Mouse (Mus musculus): ENCODE measurements around the gene Olfr288. TPM values are rescaled to one million over a fixed set of nuclear protein-coding genes. Genes with fewer than 3 reads are reported as not detected.

Gene Olfr288
- not detected in 2 replicates for polyA plus RNA-seq (2015; fragmentation: Nextera tagmentation; extraction: Ambion mirVana)

GRCm38 (mm10) chr15:98195442-98195841 lies at the start of gene Olfr288:
Olfr288 (minus strand) TSS chr15:98195542.
- 81% methylated on average over 3 of the region's 3 CpGs for whole genome bisulfite sequencing
- H3K36me3 ChIP-seq = no peaks in the 10 kb centered on the region

GRCm38 (mm10) chr15:98235442-98235841 lies 40.1 kb upstream of the Olfr288 start:
- no peak overlapping the region for H3K4me2 ChIP-seq (replicated peaks)
- WGBS = 81% methylated on average over 4 of the region's 4 CpGs
- ATAC-seq (ENCODE audit: low FRiP score, low read depth) = no peak
- no peaks in the 10 kb centered on the region for H3K36me3 ChIP-seq
- no peak overlapping the region for H3K27ac ChIP-seq
- H3K9ac ChIP-seq = no peak overlapping the region
- no peaks in the 10 kb centered on the region for H3K4me1 ChIP-seq
- H3K9me3 ChIP-seq = no peaks in the 10 kb centered on the region
- no peak overlapping the region for H3K4me3 ChIP-seq
- peaks cover 6% of the 10 kb centered on the region; the same call in 1 of the 2 replicates for H3K27me3 ChIP-seq

More at GRCm38 (mm10) chr15:98195442-98195841, at the start of gene Olfr288:
- no peak within 1 kb of the TSS for H3K4me3 ChIP-seq
- no peaks in the 10 kb centered on the region; the same call in 1 of the 2 replicates for H3K9me3 ChIP-seq
- H3K9ac ChIP-seq = no peak within 1 kb of the TSS
- H3K4me2 ChIP-seq (replicated peaks) = no peak within 1 kb of the TSS
- no peaks in the 10 kb centered on the region for H3K4me1 ChIP-seq
- ATAC-seq (ENCODE audit: low FRiP score, low read depth) = no peak
- H3K27ac ChIP-seq = no peak within 1 kb of the TSS
- no peaks in the 10 kb centered on the region for H3K27me3 ChIP-seq

- WGBS = 86% methylated on average over 4 of the region's 4 CpGs
- no peaks in the 10 kb centered on the region for H3K36me3 ChIP-seq
- no peak within 1 kb of the TSS for H3K27ac ChIP-seq
- ATAC-seq (ENCODE audit: low FRiP score, low read depth) = no peak
- no peak within 1 kb of the TSS for H3K4me3 ChIP-seq
- no peaks in the 10 kb centered on the region for H3K4me1 ChIP-seq
- no peak within 1 kb of the TSS for H3K4me2 ChIP-seq (replicated peaks)
- no peaks in the 10 kb centered on the region for H3K9me3 ChIP-seq
- peaks cover 6% of the 10 kb centered on the region; the same call in 1 of the 2 replicates for H3K27me3 ChIP-seq
- H3K9ac ChIP-seq = no peak within 1 kb of the TSS
Observed at GRCm38 (mm10) chr15:98234350-98234749, 39.0 kb upstream of the Olfr288 start, which contains the start of gene Olfr286. Olfr286 (minus strand) TSS chr15:98234450.

GRCm38 (mm10) chr15:98226096-98226495 lies 30.8 kb upstream of the Olfr288 start:
- H3K4me3 ChIP-seq = no peak overlapping the region
- H3K4me2 ChIP-seq (replicated peaks) = no peak overlapping the region
- ATAC-seq (ENCODE audit: low FRiP score, low read depth) = no peak
- H3K36me3 ChIP-seq = no peaks in the 10 kb centered on the region
- no peak overlapping the region for H3K27ac ChIP-seq
- H3K9me3 ChIP-seq = no peaks in the 10 kb centered on the region
- no peak overlapping the region for H3K9ac ChIP-seq
- peaks cover under 1% of the 10 kb centered on the region; the same call in 1 of the 2 replicates for H3K27me3 ChIP-seq
- H3K4me1 ChIP-seq = no peaks in the 10 kb centered on the region
- WGBS = 75% methylated on average over 7 of the region's 7 CpGs

- WGBS = 48% methylated on average over 16 of the region's 16 CpGs
- H3K9ac ChIP-seq = no peak overlapping the region
- H3K9me3 ChIP-seq = no peaks in the 10 kb centered on the region
- ATAC-seq (ENCODE audit: low FRiP score, low read depth) = no peak
- no peak overlapping the region for H3K4me2 ChIP-seq (replicated peaks)
- no peaks in the 10 kb centered on the region for H3K4me1 ChIP-seq
- no peak overlapping the region for H3K4me3 ChIP-seq
- no peaks in the 10 kb centered on the region for H3K27me3 ChIP-seq
- no peak overlapping the region for H3K27ac ChIP-seq
- no peaks in the 10 kb centered on the region for H3K36me3 ChIP-seq
Observed at GRCm38 (mm10) chr15:98225610-98226009, 30.3 kb upstream of the Olfr288 start.

- no peak for ATAC-seq (ENCODE audit: low FRiP score, low read depth)
Observed at GRCm38 (mm10) chr15:98222377-98222776, 27.0 kb upstream of the Olfr288 start.

GRCm38 (mm10) chr15:98220877-98221276 lies 25.5 kb upstream of the Olfr288 start, which contains the start of the genes Gm44579 and Olfr287:
Gm44579 (minus strand) TSS chr15:98220977.
Olfr287 (minus strand) TSS chr15:98221056.
- Histone ChIP-seq H3K4me3 (no peak within 1 kb of the TSS), H3K9ac (no peak within 1 kb of the TSS), H3K36me3 (no peaks in the 10 kb centered on the region), H3K27ac (no peak within 1 kb of the TSS), H3K27me3 (no peaks in the 10 kb centered on the region), H3K9me3 (no peaks in the 10 kb centered on the region), H3K4me2 (replicated peaks) (no peak within 1 kb of the TSS), H3K4me1 (no peaks in the 10 kb centered on the region)
- 66% methylated on average over 4 of the region's 4 CpGs for WGBS
- ATAC-seq (ENCODE audit: low FRiP score, low read depth) = no peak

More at GRCm38 (mm10) chr15:98222377-98222776, 27.0 kb upstream of the Olfr288 start:
- Histone ChIP-seq H3K27ac (no peak overlapping the region), H3K9ac (no peak overlapping the region), H3K36me3 (no peaks in the 10 kb centered on the region), H3K9me3 (no peaks in the 10 kb centered on the region), H3K4me1 (no peaks in the 10 kb centered on the region), H3K27me3 (no peaks in the 10 kb centered on the region), H3K4me2 (replicated peaks) (no peak overlapping the region), H3K4me3 (no peak overlapping the region)

GRCm38 (mm10) chr15:98214130-98214529 lies 18.8 kb upstream of the Olfr288 start:
- no peaks in the 10 kb centered on the region for H3K9me3 ChIP-seq
- no peak overlapping the region for H3K4me2 ChIP-seq (replicated peaks)
- no peak overlapping the region for H3K9ac ChIP-seq
- no peak for ATAC-seq (ENCODE audit: low FRiP score, low read depth)
- H3K4me1 ChIP-seq = no peaks in the 10 kb centered on the region
- 62% methylated on average over 5 of the region's 5 CpGs for WGBS
- no peak overlapping the region for H3K4me3 ChIP-seq
- H3K27me3 ChIP-seq = no peaks in the 10 kb centered on the region
- H3K36me3 ChIP-seq = no peaks in the 10 kb centered on the region
- no peak overlapping the region for H3K27ac ChIP-seq

- Histone ChIP-seq H3K27ac (no peak overlapping the region), H3K36me3 (no peaks in the 10 kb centered on the region), H3K4me1 (no peaks in the 10 kb centered on the region), H3K9me3 (no peaks in the 10 kb centered on the region), H3K9ac (no peak overlapping the region), H3K4me2 (replicated peaks) (no peak overlapping the region), H3K27me3 (no peaks in the 10 kb centered on the region), H3K4me3 (no peak overlapping the region)
- 76% methylated on average over 5 of the region's 5 CpGs for WGBS
- ATAC-seq (ENCODE audit: low FRiP score, low read depth) = no peak
Observed at GRCm38 (mm10) chr15:98213336-98213870, 18.1 kb upstream of the Olfr288 start.

DNA sequence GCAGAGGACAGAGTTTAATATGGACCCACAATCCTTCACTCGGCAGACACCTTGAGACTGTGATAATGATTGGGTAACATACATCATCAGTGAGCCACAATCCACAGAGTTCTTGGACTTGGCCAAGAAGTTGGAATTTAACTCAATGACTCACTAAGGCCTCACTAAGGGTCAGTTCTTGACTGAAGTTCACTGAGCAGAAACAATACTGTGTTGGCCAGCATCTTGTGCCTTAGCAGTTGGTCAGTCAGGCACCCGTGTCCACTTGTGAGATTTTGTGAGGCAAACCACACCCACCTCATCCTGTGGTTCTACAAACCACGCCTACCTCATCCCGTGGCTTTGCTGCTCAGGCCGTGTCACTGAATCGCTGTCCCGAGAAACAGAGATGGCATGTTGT lies 14.3 kb upstream of the Olfr288 start:
- Histone ChIP-seq H3K4me1 (no peaks in the 10 kb centered on the region), H3K27ac (no peak overlapping the region), H3K4me2 (replicated peaks) (no peak overlapping the region), H3K9me3 (no peaks in the 10 kb centered on the region), H3K36me3 (no peaks in the 10 kb centered on the region), H3K27me3 (no peaks in the 10 kb centered on the region), H3K9ac (no peak overlapping the region), H3K4me3 (no peak overlapping the region)
- no peak for ATAC-seq (ENCODE audit: low FRiP score, low read depth)
- 77% methylated on average over 7 of the region's 7 CpGs for WGBS

- H3K4me3 ChIP-seq = no peak overlapping the region
- H3K4me2 ChIP-seq (replicated peaks) = no peak overlapping the region
- 60% methylated on average over 4 of the region's 4 CpGs for WGBS
- no peak overlapping the region for H3K9ac ChIP-seq
- peaks cover 8% of the 10 kb centered on the region; the same call in 1 of the 2 replicates for H3K27me3 ChIP-seq
- H3K27ac ChIP-seq = no peak overlapping the region
- H3K36me3 ChIP-seq = no peaks in the 10 kb centered on the region
- H3K4me1 ChIP-seq = peaks cover 10% of the 10 kb centered on the region
- no peaks in the 10 kb centered on the region for H3K9me3 ChIP-seq
- ATAC-seq (ENCODE audit: low FRiP score, low read depth) = no peak
Observed at GRCm38 (mm10) chr15:98184456-98184855, 10.9 kb downstream of the Olfr288 start.

- Histone ChIP-seq H3K27me3 (peaks cover 20% of the 10 kb centered on the region), H3K36me3 (no peaks in the 10 kb centered on the region), H3K4me3 (no peak overlapping the region), H3K9ac (no peak overlapping the region), H3K4me1 (peaks cover 10% of the 10 kb centered on the region), H3K27ac (no peak overlapping the region), H3K9me3 (no peaks in the 10 kb centered on the region), H3K4me2 (replicated peaks) (peak overlapping the region; percentile 71; the same call in 1 of the 2 replicates)
- no peak for ATAC-seq (ENCODE audit: low FRiP score, low read depth)
- 69% methylated on average over 12 of the region's 12 CpGs for WGBS
Observed at GRCm38 (mm10) chr15:98181856-98182570, 13.3 kb downstream of the Olfr288 start.
